Mouse (Mus musculus): ENCODE measurements around the gene Brca1.
"Not testable (repeated sequence)": the region's sequence is repeated elsewhere in the genome, so short reads cannot be mapped to it uniquely, and the experiment has no call there.

The Brca1 gene

GRCm38 (mm10) chr11:101449596-101449995 lies 102.2 kb downstream of the Brca1 start:
- DNase-seq (ENCODE audit: low spot score in 2 of 2), result not testable (repeated sequence)

- DNase-seq (ENCODE audit: low spot score in 2 of 2), result no peak
Observed at GRCm38 (mm10) chr11:101448899-101449298, 102.9 kb downstream of the Brca1 start.

- no peak for DNase-seq (ENCODE audit: low spot score in 2 of 2)
Observed at GRCm38 (mm10) chr11:101448274-101448746, 103.4 kb downstream of the Brca1 start, which contains the start of gene Ifi35. Gene Ifi35 (plus strand): TSS chr11:101448407.

- no peak for DNase-seq (ENCODE audit: low spot score in 2 of 2)
Observed at GRCm38 (mm10) chr11:101447786-101448185, 104.0 kb downstream of the Brca1 start.

- DNase-seq (ENCODE audit: low spot score in 2 of 2), result not testable (repeated sequence)
Observed at GRCm38 (mm10) chr11:101446860-101447259, 104.9 kb downstream of the Brca1 start.

- DNase-seq (ENCODE audit: low spot score in 2 of 2), result no peak
Observed at GRCm38 (mm10) chr11:101446319-101446718, 105.4 kb downstream of the Brca1 start.

- no peak for DNase-seq (ENCODE audit: low spot score in 2 of 2)
Observed at GRCm38 (mm10) chr11:101442760-101443159, 109.0 kb downstream of the Brca1 start.

GRCm38 (mm10) chr11:101442127-101442693 lies 109.5 kb downstream of the Brca1 start, which contains the start of gene Rpl27:
Gene Rpl27 (plus strand): TSS chr11:101442298.
- peak; percentile 95 to 98 for DNase-seq (ENCODE audit: low spot score in 2 of 2)

- not testable (repeated sequence) for DNase-seq (ENCODE audit: low spot score in 2 of 2)
Observed at GRCm38 (mm10) chr11:101441450-101442126, 110.2 kb downstream of the Brca1 start.
